Mouse (Mus musculus) stomach, embryonic 16.5 days (tissue): ENCODE measurements around the gene Zfp574. TPM values are rescaled to one million over a fixed set of nuclear protein-coding genes. Genes with fewer than 3 reads are reported as not detected.

ENCODE experiments used
- microRNA-seq: library from miRNA; unstranded; fragments of <30 nt; microRNA quantifications from one replicate; pipeline ENCODE4, GENCODE M21; 2016
- polyA plus RNA-seq: library from polyadenylated mRNA; unstranded; fragments of >200 nt; fragmentation: Nextera tagmentation; extraction: Ambion mirVana; gene quantifications from 2 replicates; pipeline ENCODE4 v1.2.1, GENCODE M21; 2015

Gene Zfp574
- polyA plus RNA-seq, 1 experiment from 2014 or later, result 23.1 TPM

Small RNA genes within 50 kb of the gene (microRNA-seq; reads per million reads assigned to microRNA genes)
- not detected for gene Mir6537

Other genes with a start within 250 kb of the Zfp574 start
- gene Gm9844, start 210.4 kb upstream of the Zfp574 start, polyA plus RNA-seq, result 11.4 and 20.6 TPM in 2 replicates
- not detected in 2 replicates for gene Lypd4, start 202.6 kb upstream of the Zfp574 start, polyA plus RNA-seq
- not detected in 2 replicates for gene Dmrtc2, start 202.5 kb upstream of the Zfp574 start, polyA plus RNA-seq
- 2,107 and 2,375 TPM in 2 replicates for gene Rps19, start 188.2 kb upstream of the Zfp574 start, polyA plus RNA-seq
- gene Cd79a, start 175.2 kb upstream of the Zfp574 start, polyA plus RNA-seq, result 2.0 and 2.3 TPM in 2 replicates
- gene Arhgef1, start 169.7 kb upstream of the Zfp574 start, polyA plus RNA-seq, result 67.2 and 73.5 TPM in 2 replicates
- gene Gm4881, start 128.1 kb upstream of the Zfp574 start, polyA plus RNA-seq, result not detected in 2 replicates
- 186 and 227 TPM in 2 replicates for gene Rabac1, start 99.8 kb upstream of the Zfp574 start, polyA plus RNA-seq
- 3.5 and 3.9 TPM in 2 replicates for gene Atp1a3, start 66.6 kb upstream of the Zfp574 start, polyA plus RNA-seq
- gene Grik5, start 221 bp upstream of the Zfp574 start, polyA plus RNA-seq, result 3.6 and 4.0 TPM in 2 replicates
- 1.4 TPM in 2 replicates for gene Pou2f2, start 107.2 kb downstream of the Zfp574 start, polyA plus RNA-seq
- gene Dedd2, start 148.0 kb downstream of the Zfp574 start, polyA plus RNA-seq, result 9.1 and 9.7 TPM in 2 replicates
- gene Zfp526, start 148.9 kb downstream of the Zfp574 start, polyA plus RNA-seq, result 2.5 and 2.9 TPM in 2 replicates
- gene Gsk3a, start 165.3 kb downstream of the Zfp574 start, polyA plus RNA-seq, result 5.7 and 6.3 TPM in 2 replicates
- gene Erf, start 178.2 kb downstream of the Zfp574 start, polyA plus RNA-seq, result 6.9 and 11.0 TPM in 2 replicates
- 26.7 and 27.4 TPM in 2 replicates for gene Cic, start 195.1 kb downstream of the Zfp574 start, polyA plus RNA-seq
- gene Pafah1b3, start 225.4 kb downstream of the Zfp574 start, polyA plus RNA-seq, result 186 and 209 TPM in 2 replicates
- gene Prr19, start 228.8 kb downstream of the Zfp574 start, polyA plus RNA-seq, result 0.49 and 0.57 TPM in 2 replicates
- gene Tmem145, start 233.5 kb downstream of the Zfp574 start, polyA plus RNA-seq, result 0.57 and 0.66 TPM in 2 replicates
- 9.5 and 10.7 TPM in 2 replicates for gene Megf8, start 244.6 kb downstream of the Zfp574 start, polyA plus RNA-seq